Mouse (Mus musculus) cerebellum, adult 11 months (tissue): ENCODE results near the gene Sinhcaf.
A peak's percentile ranks its signal among the peaks of the same experiment; 100 is the strongest.
"Not testable (repeated sequence)": the region's sequence is repeated elsewhere in the genome, so short reads cannot be mapped to it uniquely, and the experiment has no call there.

ENCODE experiments used
- DNase-seq: peaks from one replicate; pipeline ENCODE4 v3.0.0; 2022

The Sinhcaf gene

DNA sequence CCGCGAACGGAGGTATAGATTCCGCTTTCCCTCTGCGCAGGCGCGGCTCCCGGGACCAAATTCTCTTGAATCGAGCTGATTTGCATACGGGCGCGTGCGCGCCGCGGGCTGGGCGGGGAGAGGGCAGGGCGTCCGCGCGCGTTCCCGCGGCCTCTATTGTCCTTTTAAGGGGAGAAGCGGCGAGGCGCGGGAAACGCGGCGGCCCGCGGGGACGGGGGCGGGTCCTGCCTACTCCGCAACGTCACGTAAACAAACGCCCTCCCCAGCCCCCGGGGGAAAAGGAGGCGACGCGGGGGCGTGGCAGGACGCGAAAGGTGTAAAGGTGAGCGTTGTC lies at the start of gene Sinhcaf:
Sinhcaf (minus strand) TSS at position 59 of the 334 bp plus-strand sequence.
- peak; percentile 96 for DNase-seq

DNA sequence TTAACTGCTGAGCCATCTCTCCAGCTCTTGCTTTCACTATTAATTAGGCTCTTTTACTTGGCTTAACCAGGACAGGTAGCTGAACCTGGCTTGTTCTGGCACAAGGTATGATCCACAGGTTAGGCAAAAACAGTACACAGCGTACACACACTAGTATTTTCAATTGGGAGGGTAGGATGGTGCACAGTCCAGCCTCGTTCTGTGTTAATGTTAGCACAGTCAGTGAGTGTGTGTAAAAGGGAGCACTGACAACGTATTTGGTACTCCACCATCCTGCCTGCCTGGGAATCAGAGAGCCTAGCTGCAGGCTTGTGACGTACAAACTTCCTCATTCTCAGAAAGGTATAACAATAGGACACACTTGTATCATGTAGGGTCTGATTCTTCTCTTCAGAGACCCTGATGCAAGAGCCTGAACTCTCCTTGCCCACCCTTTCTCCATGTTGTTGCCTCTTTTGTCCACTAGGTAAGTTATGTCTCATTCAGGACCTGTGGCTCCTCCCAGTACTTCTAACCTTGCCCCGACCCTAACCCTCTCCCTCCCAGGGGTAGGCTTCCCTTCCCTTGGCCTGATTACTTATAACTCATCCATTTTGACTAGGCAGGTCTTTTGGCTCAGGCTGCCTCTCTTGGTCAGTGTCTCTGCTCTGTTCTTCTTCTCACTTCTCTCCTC lies 48.2 kb upstream of the Sinhcaf start:
- no peak for DNase-seq

DNA sequence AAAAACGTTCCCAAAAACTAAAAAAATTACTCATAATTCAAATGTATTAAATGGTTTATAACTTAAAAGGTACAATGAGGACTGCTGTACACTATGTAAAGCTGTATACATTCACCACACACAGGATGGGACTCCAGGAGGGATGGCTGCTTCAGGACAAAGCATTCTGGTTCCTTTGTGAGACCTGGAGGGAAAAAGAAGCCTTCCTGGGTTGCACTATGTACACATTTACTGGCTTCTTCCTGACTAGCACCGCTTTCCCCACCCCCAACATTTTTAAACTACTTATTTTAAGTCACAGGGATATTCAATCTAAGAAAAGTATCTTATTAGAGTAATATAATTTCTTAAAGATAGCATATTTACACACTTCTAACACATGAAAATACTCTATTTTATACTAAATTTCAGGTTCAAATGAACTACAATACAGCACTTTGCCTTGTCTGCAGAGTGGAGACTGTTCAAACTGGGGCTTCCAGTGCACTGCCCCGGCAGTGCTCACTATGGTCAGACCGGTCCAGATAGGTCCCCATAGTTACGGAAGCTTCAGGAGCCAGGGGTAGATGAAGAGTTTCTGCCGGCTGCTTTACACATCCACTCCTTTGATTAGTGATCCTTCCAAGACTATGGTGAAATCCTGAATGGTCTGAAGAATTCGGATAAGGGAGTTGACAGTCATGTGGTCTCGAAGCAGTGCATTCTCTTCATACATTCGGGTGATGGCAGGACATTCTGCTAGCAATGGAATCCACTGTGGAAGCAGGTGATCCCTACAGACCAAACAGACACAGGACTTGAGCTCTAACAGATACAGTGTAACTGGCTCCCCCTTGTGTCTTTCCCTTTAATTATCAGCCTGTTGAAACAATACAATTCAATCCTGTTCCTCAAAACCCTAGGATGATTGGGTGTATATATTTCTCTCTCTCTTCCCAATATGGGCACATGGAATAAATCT lies 47.1 kb upstream of the Sinhcaf start:
- no peak for DNase-seq

DNA sequence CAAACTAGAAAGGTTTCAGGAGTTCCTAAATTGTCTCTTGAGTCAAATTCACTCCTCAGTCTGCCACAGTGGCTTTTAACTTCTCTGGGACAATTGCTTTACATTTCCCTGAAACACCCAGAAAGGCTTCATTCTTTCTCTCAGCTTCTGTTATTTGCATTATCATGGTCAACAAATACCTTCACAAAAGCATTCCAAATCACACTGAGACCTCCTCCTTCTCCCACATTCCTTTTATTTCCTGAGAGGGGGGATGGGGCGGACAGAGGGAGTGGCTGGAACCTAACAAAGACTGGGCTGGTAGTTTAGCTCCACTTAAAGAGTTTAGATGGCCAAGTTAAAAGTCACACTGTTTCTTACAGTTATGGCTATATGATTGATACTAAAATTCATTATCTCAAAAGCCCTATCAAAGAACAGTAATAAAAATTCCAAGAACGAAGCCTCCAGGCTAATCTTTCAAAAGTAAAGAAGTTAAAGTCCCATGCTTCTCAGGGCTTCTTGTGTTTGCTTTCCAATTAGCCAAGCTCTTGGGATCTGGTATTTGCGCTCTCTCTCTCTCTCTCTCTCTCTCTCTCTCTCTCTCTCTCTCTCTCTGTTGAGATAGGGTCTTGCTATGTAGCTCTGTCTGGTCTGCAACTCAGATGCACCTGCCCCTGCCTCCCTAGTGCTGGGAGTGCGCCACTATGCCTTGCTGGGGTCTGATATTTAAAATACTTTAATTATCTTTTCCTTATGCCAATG lies 46.3 kb upstream of the Sinhcaf start:
- DNase-seq, result no peak

DNA sequence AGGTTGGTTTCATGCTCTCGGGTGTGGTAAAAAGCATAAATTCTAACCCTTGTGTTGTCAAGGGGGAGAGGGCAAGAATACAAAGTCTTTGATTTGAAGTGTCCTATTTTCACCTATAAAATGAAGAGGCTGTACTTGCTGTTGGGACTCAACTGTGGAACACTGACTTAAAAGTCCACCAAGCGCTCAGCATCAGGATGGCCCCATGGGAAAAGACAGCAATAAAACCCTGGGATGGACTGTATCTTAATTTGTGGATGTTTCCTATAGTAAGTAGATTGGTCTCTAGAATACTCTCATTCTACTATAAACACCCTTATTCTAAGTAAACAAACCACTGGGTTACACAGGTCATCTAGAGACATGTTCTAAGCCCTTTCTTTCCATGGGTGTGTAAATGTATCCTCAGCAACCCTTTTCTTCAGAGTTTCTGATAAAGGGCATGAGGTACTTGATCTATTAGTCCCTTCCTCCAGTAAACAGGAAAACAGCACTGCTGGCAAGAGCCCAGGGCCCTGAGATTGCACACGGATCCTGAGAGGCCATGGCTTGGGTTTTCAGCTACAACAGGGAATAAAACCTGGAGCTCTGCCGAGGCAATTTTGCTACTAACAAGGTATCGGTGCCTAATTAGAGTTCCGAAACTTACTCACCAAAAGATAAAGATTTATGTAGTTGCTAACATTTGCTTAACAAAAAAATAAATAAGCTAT lies 45.5 kb upstream of the Sinhcaf start:
- DNase-seq, result no peak

DNA sequence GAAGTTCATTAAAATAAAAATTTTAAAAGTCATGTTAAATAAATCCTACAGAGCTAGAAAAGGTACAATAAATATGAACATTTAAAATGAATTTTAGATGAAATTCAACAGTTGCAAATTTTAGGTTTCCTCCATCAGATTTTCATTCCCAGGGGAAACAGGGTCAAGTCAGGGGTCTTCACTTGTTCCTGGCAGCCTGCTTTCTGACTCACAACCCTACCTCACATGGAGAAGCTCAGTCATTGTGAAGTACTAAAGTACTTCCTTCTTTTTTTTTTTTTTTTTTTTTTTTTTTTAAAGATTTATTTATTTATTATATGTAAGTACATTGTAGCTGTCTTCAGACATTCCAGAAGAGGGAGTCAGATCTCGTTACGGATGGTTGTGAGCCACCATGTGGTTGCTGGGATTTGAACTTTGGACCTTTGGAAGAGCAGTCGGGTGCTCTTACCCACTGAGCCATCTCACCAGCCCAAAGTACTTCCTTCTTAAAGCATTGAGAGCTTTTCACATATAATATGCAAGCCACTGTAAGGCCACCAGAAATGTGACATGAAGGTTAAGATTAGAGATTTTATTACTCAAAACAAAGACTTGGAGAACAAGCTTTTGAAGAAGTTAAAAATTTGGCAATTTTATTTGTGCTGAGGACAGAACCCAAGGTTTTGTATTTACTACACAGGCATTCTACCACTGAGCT lies 43.7 kb upstream of the Sinhcaf start:
- DNase-seq, result not testable (repeated sequence)

DNA sequence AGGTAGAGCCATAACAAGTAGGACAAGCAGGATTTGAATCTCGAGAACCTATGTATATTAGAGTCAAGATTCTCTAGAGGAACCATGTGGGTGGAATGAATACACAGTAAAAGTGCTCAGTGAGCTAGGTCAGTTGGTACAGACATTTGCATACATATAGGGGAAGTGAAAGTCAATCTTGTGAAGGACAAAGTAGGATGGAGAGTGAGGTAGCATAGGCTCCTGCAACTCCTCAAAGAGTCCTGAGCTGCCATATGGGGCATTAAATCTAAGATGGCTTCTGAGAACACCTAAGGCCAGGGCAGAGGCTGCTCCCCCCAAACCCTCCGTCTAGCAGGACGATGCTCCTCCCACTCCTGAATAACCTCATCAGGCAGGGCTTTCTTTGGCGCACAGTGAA lies 39.7 kb upstream of the Sinhcaf start:
- no peak for DNase-seq

DNA sequence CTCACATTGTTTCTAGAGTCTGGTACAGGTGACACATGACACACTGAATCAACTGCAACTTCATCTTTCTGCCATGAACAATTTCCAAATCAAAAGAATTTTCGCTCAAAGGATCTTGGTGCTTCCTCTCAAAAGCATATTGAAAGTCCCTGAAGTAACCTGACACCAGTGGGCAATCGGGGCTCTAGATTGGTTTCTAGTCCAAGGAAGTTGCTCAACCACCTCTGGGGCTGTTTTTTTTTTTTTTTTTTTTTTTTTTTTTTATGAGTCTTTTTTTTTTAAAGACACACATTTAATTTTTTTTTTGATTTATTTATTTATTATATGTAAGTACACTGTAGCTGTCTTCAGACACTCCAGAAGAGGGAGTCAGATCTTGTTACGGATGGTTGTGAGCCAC lies 34.2 kb upstream of the Sinhcaf start:
- DNase-seq, result no peak

DNA sequence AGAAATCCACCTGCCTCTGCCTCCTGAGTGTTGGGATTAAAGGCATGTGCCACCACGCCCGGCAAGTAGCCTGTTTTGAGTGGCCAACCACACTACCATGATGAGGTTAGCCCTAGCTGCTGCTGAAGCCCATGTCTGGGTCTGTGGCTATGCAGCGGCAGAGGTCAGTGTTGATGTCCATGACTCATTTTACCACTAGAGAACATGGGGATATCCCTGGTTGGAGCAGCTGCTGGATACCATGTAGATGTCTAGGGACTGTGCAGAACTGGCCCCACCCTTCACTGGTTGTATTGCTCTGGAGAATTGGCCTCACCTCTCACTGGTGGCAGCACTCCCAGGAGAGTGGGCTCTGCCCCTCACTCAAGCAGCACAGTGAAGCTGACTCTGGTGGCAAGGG lies 28.8 kb upstream of the Sinhcaf start:
- no peak for DNase-seq

DNA sequence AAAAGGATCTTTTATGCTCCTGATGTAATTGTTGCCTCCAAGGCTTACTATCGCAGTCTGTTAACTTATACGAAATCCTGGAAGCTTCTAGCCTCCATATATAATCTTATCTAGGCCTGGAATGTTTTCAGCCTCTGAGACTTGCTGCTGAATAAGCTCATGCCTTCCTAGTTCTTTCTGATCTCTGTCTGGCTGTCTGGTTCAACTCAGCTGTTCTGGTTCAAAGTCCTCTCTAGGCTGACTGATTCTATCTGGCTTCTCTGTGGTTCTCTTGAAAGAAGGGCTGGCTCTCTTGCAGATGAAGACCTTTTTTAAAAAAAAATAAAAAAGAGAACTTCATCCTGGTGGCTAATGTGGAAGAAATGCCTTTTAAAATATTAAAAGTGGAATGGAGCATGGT lies 26.6 kb upstream of the Sinhcaf start:
- DNase-seq, result no peak

DNA sequence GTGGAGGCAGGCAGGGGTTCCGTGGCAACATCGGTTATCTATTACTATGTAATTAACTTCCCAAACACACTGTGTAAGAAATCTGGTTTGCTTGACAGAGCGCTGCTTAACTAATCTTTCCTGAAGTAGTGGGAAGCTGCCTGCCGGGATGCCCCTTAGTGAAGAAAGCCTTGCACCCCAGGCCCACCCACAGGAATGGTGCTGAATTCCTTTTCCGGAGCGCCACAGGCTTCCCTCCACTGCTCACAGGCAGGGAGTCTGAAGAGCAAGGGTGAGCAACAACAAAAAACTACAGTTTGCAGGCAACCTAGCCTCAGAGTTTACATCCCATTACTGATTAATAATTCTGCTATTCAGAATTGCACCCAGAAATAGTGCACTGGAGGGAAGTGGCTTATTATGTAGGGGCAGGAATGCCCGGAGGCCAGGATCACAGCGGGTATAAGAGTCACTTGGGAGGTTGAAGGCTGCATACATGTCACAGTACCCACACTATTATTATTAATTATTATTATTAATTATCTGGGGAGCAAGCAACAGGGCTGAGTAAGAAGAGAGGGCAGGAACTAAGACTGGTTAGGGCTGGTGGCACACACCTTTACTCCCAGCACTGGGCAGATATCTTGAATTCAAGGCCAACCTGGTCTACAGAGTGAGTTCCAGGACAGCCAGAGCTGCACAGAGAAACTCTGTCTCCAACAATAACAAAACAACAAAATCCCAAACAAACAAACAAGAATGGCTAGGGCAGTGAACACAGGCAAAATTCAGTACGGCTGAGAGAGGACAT lies 26.0 kb upstream of the Sinhcaf start:
- no peak for DNase-seq

DNA sequence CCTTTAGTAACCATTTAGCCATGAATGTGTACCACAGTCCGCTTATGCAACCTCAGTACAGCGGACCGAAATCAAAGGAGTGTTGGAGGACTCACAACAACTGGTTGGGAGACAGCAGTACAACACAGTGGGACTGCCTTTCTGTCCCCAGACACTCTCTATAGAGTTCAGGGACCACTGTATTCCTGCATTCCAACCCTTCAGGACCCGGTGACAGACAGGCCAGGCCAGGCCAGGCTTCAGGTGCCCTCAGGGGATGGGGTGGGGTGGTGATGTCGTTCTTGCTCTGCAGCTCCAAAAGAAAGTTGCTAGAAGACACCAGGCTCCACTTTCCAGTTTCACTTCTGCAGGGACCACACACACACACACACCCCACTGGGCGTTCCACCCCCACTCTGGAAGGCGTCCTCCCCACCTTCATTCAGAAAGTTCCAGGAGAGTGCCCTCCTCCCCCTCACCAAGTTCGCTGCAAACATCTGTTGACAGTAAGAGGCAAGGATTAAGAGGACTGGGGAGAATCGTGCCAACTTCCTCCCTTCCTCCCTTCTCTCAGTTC lies 25.2 kb upstream of the Sinhcaf start:
- no peak for DNase-seq

DNA sequence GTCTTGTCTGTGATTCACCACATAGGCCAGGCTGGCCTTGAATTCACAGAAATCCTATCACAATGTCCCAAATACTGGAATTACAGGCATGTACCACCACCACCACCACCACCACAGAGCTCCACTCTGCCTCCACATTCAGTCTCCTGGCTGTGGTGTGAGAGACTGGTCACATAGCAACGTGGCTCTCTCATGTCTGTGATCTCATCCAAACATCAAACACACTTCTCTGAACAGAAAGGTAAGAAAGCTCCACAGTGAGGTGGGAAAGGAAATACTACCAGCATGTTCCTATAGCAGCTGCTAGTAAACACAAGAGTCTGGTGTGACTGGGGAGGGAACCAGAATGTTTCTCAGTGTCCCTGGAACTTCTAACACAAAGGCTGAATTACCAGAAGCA lies 15.0 kb upstream of the Sinhcaf start:
- DNase-seq, result no peak

DNA sequence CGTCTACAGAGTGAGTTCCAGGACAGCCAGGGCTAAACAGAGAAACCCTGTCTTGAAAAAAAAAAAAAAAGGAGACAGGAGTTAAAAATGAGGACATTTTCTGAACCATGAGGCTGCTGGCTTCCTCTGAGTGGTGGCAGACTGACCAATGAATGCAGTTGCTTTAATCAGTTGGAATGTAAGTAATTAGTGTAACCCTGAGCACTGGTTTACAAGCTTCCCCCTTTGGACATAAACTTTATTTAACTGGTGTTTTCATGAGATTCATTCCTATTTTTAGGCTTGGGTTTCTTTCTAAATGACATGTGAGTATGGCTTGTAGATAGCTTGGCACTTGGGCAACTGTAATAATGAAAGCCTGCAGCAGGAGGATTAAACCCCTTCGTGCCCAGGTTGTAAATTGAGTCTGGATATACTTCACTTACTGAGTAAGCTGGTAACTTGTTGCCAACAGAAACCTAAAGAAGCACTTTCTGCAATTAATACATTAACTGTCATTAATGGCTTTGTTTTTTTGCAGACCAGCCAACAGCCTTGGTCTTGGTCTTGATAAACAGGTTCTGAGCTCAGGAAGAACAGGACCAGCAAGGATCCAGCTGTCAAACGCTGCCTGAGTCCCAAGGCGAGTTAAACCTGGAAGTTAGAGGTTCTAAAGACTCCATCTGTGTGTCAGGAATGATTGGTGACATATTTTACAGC lies 13.4 kb upstream of the Sinhcaf start:
- DNase-seq, result no peak

DNA sequence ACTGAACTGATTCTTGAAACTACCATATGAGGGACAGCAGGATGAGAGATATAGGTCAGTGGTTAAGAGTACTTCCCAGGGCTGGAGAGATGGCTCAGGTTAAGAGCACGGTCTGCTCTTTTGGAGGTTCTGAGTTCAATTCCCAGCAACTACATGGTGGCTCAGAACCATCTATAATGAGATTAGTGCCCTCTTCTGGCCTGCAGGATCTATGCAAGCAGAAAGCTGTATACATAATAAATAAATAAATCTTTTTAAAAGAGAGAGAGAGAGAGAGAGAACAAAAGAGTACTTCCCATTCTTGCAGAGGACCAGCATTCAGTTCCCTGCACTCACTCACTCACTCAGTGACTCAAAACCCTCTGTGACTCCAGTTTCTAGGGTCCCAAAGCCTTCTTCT lies 12.4 kb upstream of the Sinhcaf start:
- DNase-seq, result no peak

DNA sequence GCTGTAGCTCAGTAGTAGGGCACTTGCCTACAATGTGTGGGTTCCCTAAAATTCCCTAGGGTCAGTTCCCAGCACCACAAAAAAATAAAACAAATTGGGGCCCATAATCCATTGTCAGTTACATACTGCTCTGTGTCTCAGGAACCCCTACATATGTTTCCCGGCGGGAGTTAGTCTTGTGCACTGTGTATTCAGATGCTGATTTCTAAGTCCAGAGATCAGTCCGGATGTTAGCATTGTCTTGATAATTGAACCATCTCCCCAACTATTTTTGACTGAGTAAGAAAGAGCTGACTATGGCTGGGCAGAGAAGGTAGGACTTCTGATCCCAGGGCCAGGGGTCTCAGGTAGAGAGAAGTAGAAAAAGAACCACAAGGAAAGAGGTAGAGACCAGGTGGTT lies 10.8 kb upstream of the Sinhcaf start:
- no peak for DNase-seq

DNA sequence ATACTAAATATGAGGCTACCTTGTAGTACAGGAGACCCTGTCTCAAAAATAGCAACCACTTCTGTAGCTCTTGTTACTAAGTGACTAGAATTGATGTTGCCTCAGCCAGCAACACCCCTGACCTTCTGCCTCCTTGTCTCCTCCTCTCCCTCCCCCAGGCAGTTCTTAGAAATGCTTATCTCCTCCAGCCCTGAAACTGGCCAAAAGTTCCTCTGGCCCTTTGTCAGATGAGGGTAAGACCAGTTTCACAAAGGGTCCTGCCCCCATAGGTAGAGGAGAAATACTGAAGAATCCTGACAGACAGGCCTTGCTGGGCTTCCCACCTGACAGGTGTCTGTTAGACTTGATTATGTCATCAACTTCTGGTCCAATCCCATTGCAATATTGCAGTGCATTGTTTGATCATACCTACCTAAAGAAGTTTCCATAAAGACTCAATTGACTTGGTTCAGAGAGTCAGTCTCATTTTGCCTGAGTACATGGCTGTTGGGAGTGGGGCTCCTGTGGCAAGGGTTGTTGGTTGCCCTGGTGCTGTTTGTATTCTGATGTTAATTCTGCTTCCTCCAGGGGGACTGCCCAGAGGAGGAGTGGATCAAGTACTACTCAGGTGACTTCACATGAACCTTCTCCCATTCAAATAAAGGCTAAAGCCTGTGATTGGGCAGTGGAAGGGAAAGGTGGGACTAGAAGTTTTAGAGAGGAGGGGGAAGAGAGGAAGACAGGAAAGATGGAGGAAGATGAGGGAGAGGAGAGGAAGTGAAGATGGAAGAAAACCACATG lies 9.6 kb upstream of the Sinhcaf start:
- DNase-seq, result no peak

DNA sequence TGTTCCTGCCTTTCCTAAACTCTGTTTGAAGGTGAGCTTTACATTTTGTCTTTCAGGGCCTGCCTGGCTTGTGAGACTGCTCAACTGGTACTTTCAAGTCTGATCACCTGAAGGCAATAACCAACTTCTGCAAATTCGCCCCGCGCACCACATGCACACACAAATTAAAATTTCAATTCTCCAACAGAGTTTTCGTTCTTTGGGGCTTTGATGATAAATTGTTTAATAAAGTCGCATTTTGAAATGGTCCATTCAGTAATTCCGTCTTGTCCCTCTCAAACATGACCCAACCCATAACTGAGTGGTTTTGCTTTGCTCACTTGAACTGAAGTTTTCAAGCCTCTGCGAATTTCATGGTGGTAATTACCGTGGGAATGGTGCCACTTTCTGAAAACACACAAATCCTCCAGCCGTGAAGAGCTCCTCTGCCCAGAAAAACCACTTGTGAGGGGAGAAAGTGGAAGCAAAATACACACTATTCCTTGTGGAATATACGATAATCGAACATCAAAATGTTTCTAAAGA lies 676 bp upstream of the Sinhcaf start:
- DNase-seq, result peak; percentile 1
